ENCODE assay signal across 14 mouse cellular contexts in genomic region chr9:7980162-7980561, GRCm38 (mm10).
"Had no signal": no experiment of that assay in that cellular context is flagged by ENCODE, and none has a peak within 500 bp of the region (broad histone marks: within the 10 kb centered on the region; RNA-seq: fewer than 3 reads in every experiment).

No protein-coding gene starts in this region.

- H3K4me3 ChIP-seq: limb, embryonic 15.5 days; liver, embryonic 13.5 days; midbrain, embryonic 12.5 days; neural tube, embryonic 13.5 days had no signal

- H3K4me1 ChIP-seq: limb, embryonic 15.5 days; liver, embryonic 13.5 days; neural tube, embryonic 13.5 days had no signal

- H3K27me3 ChIP-seq: limb, embryonic 15.5 days; liver, embryonic 13.5 days; midbrain, embryonic 12.5 days; neural tube, embryonic 13.5 days had no signal

- H3K27ac ChIP-seq: limb, embryonic 15.5 days; liver, embryonic 13.5 days; midbrain, embryonic 12.5 days; neural tube, embryonic 13.5 days had no signal

- H3K9ac ChIP-seq: limb, embryonic 15.5 days; liver, embryonic 13.5 days; midbrain, embryonic 12.5 days; neural tube, embryonic 13.5 days had no signal

- H3K9me3 ChIP-seq: limb, embryonic 15.5 days; liver, embryonic 13.5 days; midbrain, embryonic 12.5 days; neural tube, embryonic 13.5 days had no signal

- ATAC-seq: midbrain, embryonic 16.5 days had no signal

- H3K4me2 ChIP-seq: limb, embryonic 15.5 days; liver, embryonic 13.5 days; midbrain, embryonic 12.5 days; neural tube, embryonic 13.5 days had no signal

- DNase-seq: kidney, postnatal 36 days; layer of hippocampus, adult 9-11 months; layer of hippocampus, postnatal 36 days; liver, embryonic 13.5 days; lung, adult 18-20 months; retina, postnatal 1 day; right cerebral cortex, postnatal 4 days; spleen, adult 18-20 months; thymus, adult 18-20 months; thymus, postnatal 14 days had no signal

- H3K36me3 ChIP-seq: liver, embryonic 13.5 days; midbrain, embryonic 12.5 days; neural tube, embryonic 13.5 days had no signal
